Mouse (Mus musculus): ENCODE results near the gene Slc23a3. TPM values are rescaled to one million over a fixed set of nuclear protein-coding genes. Genes with fewer than 3 reads are reported as not detected.

The Slc23a3 gene
- total RNA-seq (2023), result 1 to 10 TPM; 1.2 to 1.5 TPM

GRCm38 (mm10) chr1:75133421-75134207 is at the start of gene Slc23a3:
Slc23a3 (minus strand) TSS chr1:75133890.

GRCm38 (mm10) chr1:75180105-75180590 is 46.5 kb upstream of the Slc23a3 start, which contains the start of gene Abcb6:
Abcb6 (minus strand) TSS chr1:75180392.

GRCm38 (mm10) chr1:75168472-75169464 is 35.1 kb upstream of the Slc23a3 start, which contains the start of gene Zfand2b:
Zfand2b (plus strand) TSS chr1:75168646.

GRCm38 (mm10) chr1:75142301-75143261 is 8.9 kb upstream of the Slc23a3 start, which contains the start of the genes Cnppd1 and Retreg2:
Cnppd1 (minus strand) TSS chr1:75142711.
Retreg2 (plus strand) TSS chr1:75142778.

GRCm38 (mm10) chr1:75124346-75125321 is 9.1 kb downstream of the Slc23a3 start, which contains the start of gene Nhej1:
Nhej1 (minus strand) TSS chr1:75125200.

Other genes with a start within 250 kb of the Slc23a3 start
- gene Fev, start 248.5 kb downstream of the Slc23a3 start, total RNA-seq (2023), result not detected
- gene Cryba2, start 240.7 kb downstream of the Slc23a3 start, total RNA-seq (2023), result not detected
- not detected for gene Cfap65, start 198.3 kb downstream of the Slc23a3 start, total RNA-seq (2023)
- under 1 TPM in 1 of 2 experiments, not detected in 1; 0.58 TPM for gene Ihh, start 182.2 kb downstream of the Slc23a3 start, total RNA-seq (2023)
- 10 to 100 TPM in 1 of 2 experiments, 1 to 10 TPM in 1; 7.5 to 10.2 TPM for gene Nhej1, start 8.7 kb downstream of the Slc23a3 start, total RNA-seq (2023)
- 100 to 1,000 TPM; 103 to 115 TPM for gene Cnppd1, start 8.8 kb upstream of the Slc23a3 start, total RNA-seq (2023)
- 10 to 100 TPM; 64.6 to 70.8 TPM for gene Retreg2, start 8.9 kb upstream of the Slc23a3 start, total RNA-seq (2023)
- gene Zfand2b, start 34.8 kb upstream of the Slc23a3 start, total RNA-seq (2023), result 10 to 100 TPM; 52.0 to 63.6 TPM
- gene Abcb6, start 46.5 kb upstream of the Slc23a3 start, total RNA-seq (2023), result 1 to 10 TPM; 6.7 TPM
- gene Ankzf1, start 58.3 kb upstream of the Slc23a3 start, total RNA-seq (2023), result 10 to 100 TPM; 18.8 to 20.0 TPM
- 10 to 100 TPM; 69.0 to 69.1 TPM for gene Atg9a, start 58.3 kb upstream of the Slc23a3 start, total RNA-seq (2023)
- 10 to 100 TPM; 18.7 to 22.2 TPM for gene Glb1l, start 76.9 kb upstream of the Slc23a3 start, total RNA-seq (2023)
- gene Stk16, start 76.9 kb upstream of the Slc23a3 start, total RNA-seq (2023), result 100 to 1,000 TPM; 127 to 139 TPM
- 100 to 1,000 TPM; 415 to 449 TPM for gene Tuba4a, start 86.0 kb upstream of the Slc23a3 start, total RNA-seq (2023)
- not detected for gene A630095N17Rik, start 98.2 kb upstream of the Slc23a3 start, total RNA-seq (2023)
- 10 to 100 TPM in 1 of 2 experiments, 1 to 10 TPM in 1; 8.7 to 11.0 TPM for gene Dnajb2, start 102.5 kb upstream of the Slc23a3 start, total RNA-seq (2023)
- not detected for gene Ptprn, start 130.6 kb upstream of the Slc23a3 start, total RNA-seq (2023)
- gene Resp18, start 144.5 kb upstream of the Slc23a3 start, total RNA-seq (2023), result not detected
- 10 to 100 TPM; 27.7 to 32.2 TPM for gene Dnpep, start 184.1 kb upstream of the Slc23a3 start, total RNA-seq (2023)
- under 1 TPM; 0.16 to 0.31 TPM for gene Des, start 226.4 kb upstream of the Slc23a3 start, total RNA-seq (2023)
- gene Speg, start 241.4 kb upstream of the Slc23a3 start, total RNA-seq (2023), result not detected

All from neutrophil, adult 59 days (primary cell).